In the genomic region with DNA sequence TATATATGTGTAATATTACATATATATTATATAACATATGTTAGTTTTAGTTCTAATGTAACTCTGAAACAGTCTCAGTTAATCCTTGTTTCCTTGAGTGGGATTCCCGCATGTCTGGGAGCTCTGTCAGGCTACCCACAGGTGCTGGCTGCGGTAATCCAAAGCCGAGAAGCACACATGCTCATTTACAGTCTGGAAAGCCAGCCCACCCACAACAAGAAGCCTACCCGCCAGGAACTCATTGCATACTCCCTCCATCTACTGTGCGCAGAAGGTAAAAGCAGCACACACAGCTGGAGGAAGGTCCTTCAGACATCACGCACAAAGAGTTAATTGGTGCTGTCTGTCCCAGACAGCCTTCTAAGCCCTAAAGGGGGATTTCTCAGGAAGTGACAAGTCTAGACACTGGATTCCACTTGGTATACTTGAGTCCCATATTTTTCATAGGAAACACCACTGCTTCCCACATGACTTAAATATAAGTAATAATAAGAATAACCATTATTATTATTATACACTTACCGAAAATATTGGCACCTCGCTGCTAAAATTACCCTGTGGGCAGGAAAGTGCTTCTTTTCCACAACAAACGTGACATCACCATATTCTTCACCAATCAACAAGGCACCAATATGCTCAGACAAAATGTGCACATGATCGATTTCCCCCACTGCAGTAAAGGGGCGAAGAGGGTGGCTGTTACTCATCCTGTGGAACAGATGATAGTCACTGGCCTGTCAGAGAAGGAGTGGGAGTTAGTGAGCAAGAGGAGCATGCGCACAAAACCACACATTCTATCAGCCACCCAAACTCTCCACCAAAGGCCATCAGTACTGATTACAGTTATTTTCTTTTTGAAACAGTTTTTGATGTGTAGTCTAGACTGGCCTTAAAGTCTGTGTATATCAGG, we compare ENCODE assay signal across 19 mouse cellular contexts. TPM values are rescaled to one million over a fixed set of nuclear protein-coding genes. Genes with fewer than 3 reads are reported as not detected.
DNase-seq lines count a peak whose midpoint lies in the region; ATAC-seq and TF ChIP-seq lines count a peak whose summit lies in the region.
"Had no signal": no experiment of that assay in that cellular context is flagged by ENCODE, and none has a peak within 500 bp of the region (broad histone marks: within the 10 kb centered on the region; RNA-seq: fewer than 3 reads in every experiment).

No protein-coding gene starts in this region.

- TF ChIP-seq POLR2A in limb, embryonic 14.5 days (IDR thresholded peaks at IDR 0.05; ENCODE audit: borderline replicate concordance, extremely low read depth, insufficient read depth, insufficient read length) = no peak

- peaks cover 6% of the 10 kb centered on the region for H3K36me3 ChIP-seq in forebrain, postnatal 0 days (ENCODE audit: insufficient read depth)
- H3K36me3 ChIP-seq in forebrain, embryonic 10.5 days (replicated peaks) = peaks cover 8% of the 10 kb centered on the region
- no peaks in the 10 kb centered on the region for H3K36me3 ChIP-seq in limb, embryonic 14.5 days (ENCODE audit: control insufficient read depth, insufficient read depth, low read length)
- H3K36me3 ChIP-seq in liver, embryonic 12.5 days = peaks cover 7% of the 10 kb centered on the region; the same call in 1 of the 2 replicates
- H3K36me3 ChIP-seq: liver, embryonic 15.5 days had no signal

- intact Hi-C loops in left cerebral cortex, postnatal 14 days (cut with DNase I) = no loop called here
- intact Hi-C loops in left cerebral cortex, adult 2 months (cut with DNase I) = no loop called here

- no peaks in the 10 kb centered on the region for H3K27me3 ChIP-seq in forebrain, postnatal 0 days (ENCODE audit: insufficient read depth, low read length)
- H3K27me3 ChIP-seq in forebrain, embryonic 10.5 days (ENCODE audit: poor library complexity, severe bottlenecking) = no peaks in the 10 kb centered on the region
- H3K27me3 ChIP-seq in limb, embryonic 14.5 days (ENCODE audit: control insufficient read depth, insufficient read depth, low read length) = no peaks in the 10 kb centered on the region
- H3K27me3 ChIP-seq in liver, embryonic 12.5 days (replicated peaks) = no peaks in the 10 kb centered on the region
- H3K27me3 ChIP-seq: embryonic facial prominence, embryonic 13.5 days; heart, embryonic 13.5 days; liver, embryonic 15.5 days; midbrain, embryonic 12.5 days had no signal

- WGBS in forebrain, postnatal 0 days = 67% methylated on average over 12 of the region's 12 CpGs
- WGBS in forebrain, embryonic 10.5 days = 82% methylated on average over 12 of the region's 12 CpGs
- WGBS in limb, embryonic 14.5 days = 52% methylated on average over 12 of the region's 12 CpGs
- 77% methylated on average over 12 of the region's 12 CpGs for WGBS in liver, embryonic 12.5 days (ENCODE audit: insufficient replicate concordance)

- H3K4me2 ChIP-seq in forebrain, postnatal 0 days (ENCODE audit: low read depth) = no peak overlapping the region
- H3K4me2 ChIP-seq in limb, embryonic 14.5 days (replicated peaks; ENCODE audit: low read depth, low read length, severe bottlenecking) = no peak overlapping the region
- no peak overlapping the region for H3K4me2 ChIP-seq in liver, embryonic 12.5 days
- H3K4me2 ChIP-seq: embryonic facial prominence, embryonic 13.5 days; heart, embryonic 13.5 days; hindbrain, embryonic 14.5 days; liver, embryonic 15.5 days; midbrain, embryonic 12.5 days had no signal

- H3K4me1 ChIP-seq in forebrain, postnatal 0 days (ENCODE audit: insufficient read depth) = no peaks in the 10 kb centered on the region
- peaks cover 17% of the 10 kb centered on the region; the same call in 1 of the 2 replicates for H3K4me1 ChIP-seq in forebrain, embryonic 10.5 days
- H3K4me1 ChIP-seq in limb, embryonic 14.5 days (ENCODE audit: control insufficient read depth, insufficient read depth, low read length) = peaks cover 14% of the 10 kb centered on the region; the same call in 1 of the 2 replicates
- H3K4me1 ChIP-seq in liver, embryonic 12.5 days = no peaks in the 10 kb centered on the region
- H3K4me1 ChIP-seq: liver, embryonic 15.5 days had no signal

- H3K4me3 ChIP-seq in forebrain, postnatal 0 days (ENCODE audit: low read depth, low read length) = no peak overlapping the region
- no peak overlapping the region for H3K4me3 ChIP-seq in forebrain, embryonic 10.5 days
- H3K4me3 ChIP-seq in left cerebral cortex, adult 2 months = no peak overlapping the region
- H3K4me3 ChIP-seq in limb, embryonic 14.5 days (replicated peaks; ENCODE audit: low read length) = no peak overlapping the region
- no peak overlapping the region for H3K4me3 ChIP-seq in liver, embryonic 12.5 days
- H3K4me3 ChIP-seq: embryonic facial prominence, embryonic 13.5 days; heart, embryonic 13.5 days; liver, embryonic 15.5 days; midbrain, embryonic 12.5 days had no signal

- no peak for DNase-seq in forebrain, postnatal 0 days
- no peak for DNase-seq in forebrain, embryonic 10.5 days (ENCODE audit: extremely low spot score, low spot score)
- peak; percentile 39 to 41 for DNase-seq in left cerebral cortex, postnatal 14 days (ENCODE audit: low spot score in 2 of 2)
- DNase-seq in left cerebral cortex, adult 2 months (ENCODE audit: extremely low spot score in 1 of 2, low spot score in 2 of 2) = no peak
- no peak for DNase-seq in limb, embryonic 14.5 days (ENCODE audit: low spot score)
- DNase-seq in heart, postnatal 4 days = no peak
- DNase-seq: adrenal gland, adult 2 months; cerebellum, adult 9-10 months; kidney, postnatal 4 days; retina, postnatal 1 day; thymus, adult 18-20 months had no signal

- no peak overlapping the region for H3K9ac ChIP-seq in forebrain, postnatal 0 days
- no peak overlapping the region for H3K9ac ChIP-seq in limb, embryonic 14.5 days (ENCODE audit: low read depth, low read length, severe bottlenecking)
- H3K9ac ChIP-seq in liver, embryonic 12.5 days = no peak overlapping the region
- H3K9ac ChIP-seq: embryonic facial prominence, embryonic 13.5 days; heart, embryonic 13.5 days; hindbrain, embryonic 14.5 days; liver, embryonic 15.5 days; midbrain, embryonic 12.5 days had no signal

- peak; percentile 20; the same call in 1 of the 2 replicates for ATAC-seq in forebrain, postnatal 0 days
- peak; percentile 87 for ATAC-seq in activated CD4-positive, CD25-positive, alpha-beta regulatory T cell, adult 4 months
- ATAC-seq in limb, embryonic 14.5 days (ENCODE audit: low FRiP score, low read depth) = 0 out of 2 replicates have a peak, but pooled peaks have one; percentile 34
- no peak for ATAC-seq in liver, embryonic 12.5 days
- ATAC-seq: intestine, embryonic 16.5 days had no signal

- no peaks in the 10 kb centered on the region for H3K9me3 ChIP-seq in forebrain, postnatal 0 days (ENCODE audit: low read length)
- no peaks in the 10 kb centered on the region for H3K9me3 ChIP-seq in forebrain, embryonic 10.5 days
- no peaks in the 10 kb centered on the region for H3K9me3 ChIP-seq in limb, embryonic 14.5 days (ENCODE audit: control insufficient read depth, low read length)
- H3K9me3 ChIP-seq in liver, embryonic 12.5 days (replicated peaks) = no peaks in the 10 kb centered on the region
- H3K9me3 ChIP-seq: embryonic facial prominence, embryonic 13.5 days; heart, embryonic 13.5 days; liver, embryonic 15.5 days; midbrain, embryonic 12.5 days had no signal

- H3K27ac ChIP-seq in forebrain, postnatal 0 days (ENCODE audit: low read depth, low read length) = no peak overlapping the region
- H3K27ac ChIP-seq in forebrain, embryonic 10.5 days = no peak overlapping the region
- H3K27ac ChIP-seq in left cerebral cortex, adult 2 months = no peak overlapping the region
- no peak overlapping the region for H3K27ac ChIP-seq in limb, embryonic 14.5 days (replicated peaks; ENCODE audit: low read depth, low read length)
- H3K27ac ChIP-seq in liver, embryonic 12.5 days = no peak overlapping the region
- H3K27ac ChIP-seq: embryonic facial prominence, embryonic 13.5 days; heart, embryonic 13.5 days; hindbrain, embryonic 14.5 days; liver, embryonic 15.5 days; midbrain, embryonic 12.5 days had no signal

- no peak for TF ChIP-seq CTCF in forebrain, postnatal 0 days (IDR thresholded peaks at IDR 0.05; ENCODE audit: low read depth)
- TF ChIP-seq CTCF in left cerebral cortex, adult 2 months (IDR thresholded peaks at IDR 0.05) = no peak; the same call in 1 of the 2 replicates

RNA-seq across cellular contexts. Expression of gene Btbd9, which starts 46.4 kb away (rescaled TPM):
- 55.0 and 63.6 TPM in 2 replicates for total RNA-seq in forebrain, postnatal 0 days (2014; rRNA removed)
- polyA plus RNA-seq in forebrain, postnatal 0 days (2015; fragmentation: Nextera tagmentation; extraction: Ambion mirVana) = 112 and 149 TPM in 2 replicates
- 54.8 and 57.8 TPM in 2 replicates for polyA plus RNA-seq in forebrain, embryonic 10.5 days (2016; fragmentation: Nextera tagmentation; extraction: Ambion mirVana)
- total RNA-seq in left cerebral cortex, postnatal 14 days (2021) = 10 to 100 TPM; 78.9 to 95.2 TPM
- 100 to 1,000 TPM; 102 to 104 TPM for total RNA-seq in left cerebral cortex, adult 2 months (2021)
- 10 to 100 TPM; 51.2 to 51.6 TPM for polyA plus RNA-seq in activated CD4-positive, CD25-positive, alpha-beta regulatory T cell, adult 4 months (2017; shearing (Covaris generic))
- polyA plus RNA-seq in limb, embryonic 14.5 days (2012; rRNA removed) = 18.3 and 25.8 TPM in 2 replicates
- polyA plus RNA-seq in limb, embryonic 14.5 days (2014; fragmentation: Nextera tagmentation; extraction: Ambion mirVana) = 46.9 and 49.1 TPM in 2 replicates
- total RNA-seq in heart, postnatal 4 days (2021) = 10 to 100 TPM; 40.6 to 40.9 TPM
- 18.9 and 21.6 TPM in 2 replicates for polyA plus RNA-seq in liver, embryonic 12.5 days (2016; fragmentation: Nextera tagmentation; extraction: Ambion mirVana)

Comparison
In these comparisons a context has a peak if more than half of its experiments do, and no peak if none do; other contexts are left out.
1. DNase-seq: peak in left cerebral cortex, postnatal 14 days (2 of 2); none in forebrain, postnatal 0 days (single experiment), forebrain, embryonic 10.5 days (single experiment), left cerebral cortex, adult 2 months (0 of 2), limb, embryonic 14.5 days (single experiment) and heart, postnatal 4 days (single experiment).